Mouse (Mus musculus) embryo, embryonic 11.5 days (tissue): ENCODE results near the gene Olfr916.

ENCODE experiments used
- DNase-seq: peaks from one replicate; pipeline ENCODE4 v3.0.0-alpha.2; 2012; ENCODE audit warnings: low read depth, low spot score

The Olfr916 gene

GRCm38 (mm10) chr9:38659775-38660174, at the start of gene Olfr916:
Olfr916 (minus strand) TSS chr9:38659875.
- no peak for DNase-seq

- DNase-seq, result no peak
These were observed 14.8 kb upstream of the Olfr916 start, which contains the start of gene Olfr918 for GRCm38 (mm10) chr9:38674501-38674900. Olfr918 (minus strand) TSS chr9:38674601.

GRCm38 (mm10) chr9:38672887-38673286, 13.2 kb upstream of the Olfr916 start:
- DNase-seq, result no peak

GRCm38 (mm10) chr9:38665742-38666141, 6.1 kb upstream of the Olfr916 start, which contains the start of gene Olfr917:
Olfr917 (minus strand) TSS chr9:38665842.
- no peak for DNase-seq

GRCm38 (mm10) chr9:38632406-38632805, 27.3 kb downstream of the Olfr916 start:
- no peak for DNase-seq
